Mouse (Mus musculus): ENCODE results near the gene Rabep1. TPM values are rescaled to one million over a fixed set of nuclear protein-coding genes. Genes with fewer than 3 reads are reported as not detected.
"Not testable (repeated sequence)": the region's sequence is repeated elsewhere in the genome, so short reads cannot be mapped to it uniquely, and the experiment has no call there.

Gene Rabep1
- polyA plus RNA-seq, 1 experiment from 2014 or later = 41.1 TPM

- no peak overlapping the region for H3K4me3 ChIP-seq (replicated peaks)
- ATAC-seq (ENCODE audit: insufficient read depth, low FRiP score, low read depth) = no peak
- no peak overlapping the region for H3K27ac ChIP-seq
- no peaks in the 10 kb centered on the region for H3K4me1 ChIP-seq
- no peak overlapping the region for H3K4me2 ChIP-seq
- H3K36me3 ChIP-seq = no peaks in the 10 kb centered on the region
- H3K9me3 ChIP-seq = no peaks in the 10 kb centered on the region
- no peaks in the 10 kb centered on the region for H3K27me3 ChIP-seq (replicated peaks)
- no peak overlapping the region for H3K9ac ChIP-seq
- 77% methylated on average over 3 of the region's 3 CpGs for WGBS
These were observed 10.7 kb upstream of the Rabep1 start for GRCm38 (mm10) chr11:70833831-70834230.

GRCm38 (mm10) chr11:70835381-70835831, 9.2 kb upstream of the Rabep1 start:
- Histone ChIP-seq H3K9me3 (no peaks in the 10 kb centered on the region), H3K9ac (no peak overlapping the region), H3K4me1 (no peaks in the 10 kb centered on the region), H3K4me2 (no peak overlapping the region), H3K27ac (no peak overlapping the region), H3K27me3 (replicated peaks) (no peaks in the 10 kb centered on the region), H3K36me3 (no peaks in the 10 kb centered on the region), H3K4me3 (replicated peaks) (no peak overlapping the region)
- no peak for ATAC-seq (ENCODE audit: insufficient read depth, low FRiP score, low read depth)
- 47% methylated on average over 6 of the region's 6 CpGs for WGBS

DNA sequence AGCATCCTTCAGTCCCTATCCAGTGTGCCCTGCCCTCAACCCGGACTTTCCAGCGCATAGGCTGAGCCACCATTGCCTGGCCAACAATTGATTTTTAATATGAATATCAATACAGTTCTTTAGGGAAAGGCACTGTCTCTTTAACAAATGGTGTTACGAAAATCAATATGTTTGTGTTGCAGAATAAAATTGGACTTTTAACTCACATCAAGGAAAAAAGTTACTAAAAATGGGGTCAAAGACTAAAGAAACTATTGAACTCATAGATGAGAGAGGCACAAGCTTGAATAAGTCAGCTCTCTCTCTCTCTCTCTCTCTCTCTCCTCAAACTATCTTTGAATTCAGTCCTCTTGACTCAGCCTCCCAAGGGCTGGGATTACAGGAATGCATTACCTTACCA, 7.5 kb upstream of the Rabep1 start:
- no peak overlapping the region for H3K4me2 ChIP-seq
- no peak for ATAC-seq (ENCODE audit: insufficient read depth, low FRiP score, low read depth)
- WGBS = 86% methylated on average over 3 of the region's 3 CpGs
- H3K9ac ChIP-seq = no peak overlapping the region
- H3K9me3 ChIP-seq = no peaks in the 10 kb centered on the region
- no peak overlapping the region for H3K4me3 ChIP-seq (replicated peaks)
- no peaks in the 10 kb centered on the region for H3K4me1 ChIP-seq
- H3K27ac ChIP-seq = no peak overlapping the region
- no peaks in the 10 kb centered on the region for H3K27me3 ChIP-seq (replicated peaks)
- H3K36me3 ChIP-seq = no peaks in the 10 kb centered on the region

GRCm38 (mm10) chr11:70838610-70839009, 6.0 kb upstream of the Rabep1 start:
- WGBS = 31% methylated on average over 2 of the region's 2 CpGs
- no peak overlapping the region for H3K9ac ChIP-seq
- H3K27me3 ChIP-seq (replicated peaks) = no peaks in the 10 kb centered on the region
- no peaks in the 10 kb centered on the region for H3K36me3 ChIP-seq
- no peak overlapping the region for H3K4me3 ChIP-seq (replicated peaks)
- H3K4me1 ChIP-seq = no peaks in the 10 kb centered on the region
- ATAC-seq (ENCODE audit: insufficient read depth, low FRiP score, low read depth) = no peak
- no peak overlapping the region for H3K4me2 ChIP-seq
- H3K9me3 ChIP-seq = no peaks in the 10 kb centered on the region
- no peak overlapping the region for H3K27ac ChIP-seq

DNA sequence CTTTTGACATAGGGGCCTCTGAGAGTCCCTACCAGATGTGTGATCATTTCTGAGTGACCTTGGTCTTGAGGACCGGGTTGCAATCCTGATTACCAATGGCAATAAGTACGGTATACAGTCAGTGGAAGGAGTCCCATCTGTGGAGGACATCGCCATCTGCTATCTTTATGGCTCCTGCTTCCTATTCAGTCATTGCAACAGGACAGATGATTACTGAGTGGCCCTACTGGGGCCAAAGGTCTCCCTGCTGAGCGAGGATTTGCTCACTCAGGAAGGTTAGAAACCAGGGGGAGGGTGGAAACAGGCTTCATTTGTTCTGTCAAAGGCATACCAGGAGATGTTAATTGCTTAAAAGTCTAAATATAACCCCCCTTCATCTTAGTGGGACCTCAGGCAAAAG, 1.6 kb upstream of the Rabep1 start:
- ATAC-seq (ENCODE audit: insufficient read depth, low FRiP score, low read depth) = no peak
- H3K4me3 ChIP-seq (replicated peaks) = no peak overlapping the region
- no peaks in the 10 kb centered on the region for H3K36me3 ChIP-seq
- peaks cover 6% of the 10 kb centered on the region; the same call in 1 of the 2 replicates for H3K4me1 ChIP-seq
- WGBS = 64% methylated on average over 4 of the region's 4 CpGs
- no peaks in the 10 kb centered on the region for H3K27me3 ChIP-seq (replicated peaks)
- H3K27ac ChIP-seq = no peak overlapping the region
- H3K9me3 ChIP-seq = no peaks in the 10 kb centered on the region
- H3K9ac ChIP-seq = no peak overlapping the region
- no peak overlapping the region for H3K4me2 ChIP-seq

DNA sequence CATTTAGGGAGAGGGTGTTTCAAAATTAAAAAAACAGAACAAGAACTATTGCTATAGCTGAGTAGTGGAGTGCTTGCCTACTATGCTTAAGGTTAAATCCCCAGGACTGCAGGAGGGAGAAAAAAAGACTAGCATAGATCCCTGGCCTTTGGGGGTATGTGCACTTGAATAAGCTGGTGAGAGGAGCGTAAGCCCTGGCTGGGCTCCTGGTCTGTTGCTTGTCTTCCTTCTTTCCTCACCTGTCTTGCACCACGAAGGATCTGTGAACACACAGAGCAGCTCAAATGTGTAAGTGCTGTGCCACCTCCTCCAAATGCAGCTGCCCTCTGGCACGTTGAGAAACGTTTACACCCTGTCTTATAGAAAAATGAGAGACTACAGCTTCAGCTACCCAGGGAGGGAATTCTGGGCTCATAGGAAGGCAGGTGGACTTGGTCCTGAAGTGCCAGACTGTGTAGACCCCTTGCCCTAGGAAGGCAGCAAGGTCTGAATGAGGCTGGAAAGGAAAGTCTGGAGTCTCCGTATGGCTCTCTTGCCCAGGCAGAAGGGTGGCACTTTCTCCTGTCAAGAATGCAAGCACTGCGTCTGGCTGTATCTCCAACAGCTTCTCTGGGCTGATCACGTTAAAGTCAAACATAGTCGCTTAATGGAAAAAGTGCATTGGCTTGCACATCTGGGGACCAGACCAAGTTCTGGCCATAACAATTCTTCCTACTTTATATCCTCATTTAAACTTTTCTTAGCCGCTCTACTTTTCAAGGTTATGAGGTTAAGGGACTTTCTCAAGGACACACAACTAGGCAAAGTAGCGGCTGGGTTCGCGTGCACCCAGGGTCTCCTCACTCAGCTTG, 652 bp upstream of the Rabep1 start:
- WGBS = 18% methylated on average over 12 of the region's 12 CpGs
- peak overlapping the region; percentile 91 for H3K4me3 ChIP-seq (replicated peaks)
- H3K27ac ChIP-seq = peak overlapping the region; percentile 27; the same call in 1 of the 2 replicates
- ATAC-seq (ENCODE audit: insufficient read depth, low FRiP score, low read depth) = peak; percentile 20; the same call in 1 of the 2 replicates
- H3K36me3 ChIP-seq = no peaks in the 10 kb centered on the region
- H3K27me3 ChIP-seq (replicated peaks) = no peaks in the 10 kb centered on the region
- H3K9ac ChIP-seq = no peak overlapping the region
- no peaks in the 10 kb centered on the region for H3K9me3 ChIP-seq
- H3K4me2 ChIP-seq = peak overlapping the region; percentile 80
- peaks cover 6% of the 10 kb centered on the region; the same call in 1 of the 2 replicates for H3K4me1 ChIP-seq

DNA sequence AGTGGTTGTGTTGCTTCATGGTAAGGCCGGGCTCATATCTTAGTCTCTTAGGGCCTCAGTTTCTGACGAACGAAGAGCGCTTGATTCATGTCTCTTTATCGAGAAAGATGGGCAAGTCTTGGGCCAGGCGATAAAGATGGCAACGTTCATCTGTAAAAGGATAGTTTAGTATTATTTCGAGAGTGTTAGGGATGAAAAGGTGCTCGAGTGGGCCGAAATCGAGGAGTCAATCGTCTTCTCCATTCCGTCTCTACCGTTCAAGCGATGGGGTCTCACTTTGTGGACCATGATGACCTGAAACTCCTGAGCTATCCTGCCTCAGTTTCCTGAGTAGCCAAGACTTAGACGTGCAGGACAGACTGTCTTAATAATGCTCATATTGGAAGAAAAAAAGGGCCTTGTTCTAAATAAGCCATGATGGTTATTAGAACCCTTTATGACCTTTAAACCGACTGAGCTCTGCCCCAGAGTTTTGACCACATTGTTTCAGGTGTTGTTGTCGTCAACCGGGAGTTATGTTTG, 940 bp downstream of the Rabep1 start:
- WGBS = 5% methylated on average over 19 of the region's 19 CpGs
- no peak for ATAC-seq (ENCODE audit: insufficient read depth, low FRiP score, low read depth)
- Histone ChIP-seq H3K4me3 (replicated peaks) (peak overlapping the region; percentile 91), H3K27ac (peak overlapping the region; percentile 67; the same call in 1 of the 2 replicates), H3K27me3 (replicated peaks) (no peaks in the 10 kb centered on the region), H3K4me2 (peak overlapping the region; percentile 80), H3K9me3 (no peaks in the 10 kb centered on the region), H3K36me3 (no peaks in the 10 kb centered on the region), H3K4me1 (peaks cover 8% of the 10 kb centered on the region; the same call in 1 of the 2 replicates), H3K9ac (peak overlapping the region; percentile 92)

DNA sequence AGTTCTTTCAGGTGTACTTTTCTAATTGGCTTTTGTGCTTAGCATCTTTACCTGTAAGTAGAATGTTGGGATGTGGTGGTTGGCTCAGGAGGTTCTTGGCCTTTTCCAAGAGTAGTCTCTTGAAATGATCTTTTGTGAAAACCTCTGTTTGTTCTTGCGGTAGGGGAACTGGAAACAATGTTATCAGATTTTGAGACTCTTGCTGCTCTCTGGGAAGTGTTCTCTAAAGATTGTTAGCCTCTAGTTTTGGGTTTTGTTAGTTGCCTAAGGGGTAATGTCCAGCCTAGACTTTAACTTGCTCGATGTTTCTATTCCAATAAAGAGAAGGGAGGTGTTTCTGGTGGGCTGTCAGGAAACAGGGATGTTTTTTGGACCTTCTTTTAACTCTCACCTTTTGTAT, 1.5 kb downstream of the Rabep1 start:
- Histone ChIP-seq H3K4me3 (replicated peaks) (peak overlapping the region; percentile 91), H3K9me3 (no peaks in the 10 kb centered on the region), H3K4me2 (peak overlapping the region; percentile 80), H3K36me3 (no peaks in the 10 kb centered on the region), H3K27me3 (replicated peaks) (no peaks in the 10 kb centered on the region), H3K27ac (no peak overlapping the region), H3K4me1 (peaks cover 8% of the 10 kb centered on the region; the same call in 1 of the 2 replicates), H3K9ac (no peak overlapping the region)
- WGBS = 44% methylated on average over 2 of the region's 2 CpGs
- ATAC-seq (ENCODE audit: insufficient read depth, low FRiP score, low read depth) = no peak

DNA sequence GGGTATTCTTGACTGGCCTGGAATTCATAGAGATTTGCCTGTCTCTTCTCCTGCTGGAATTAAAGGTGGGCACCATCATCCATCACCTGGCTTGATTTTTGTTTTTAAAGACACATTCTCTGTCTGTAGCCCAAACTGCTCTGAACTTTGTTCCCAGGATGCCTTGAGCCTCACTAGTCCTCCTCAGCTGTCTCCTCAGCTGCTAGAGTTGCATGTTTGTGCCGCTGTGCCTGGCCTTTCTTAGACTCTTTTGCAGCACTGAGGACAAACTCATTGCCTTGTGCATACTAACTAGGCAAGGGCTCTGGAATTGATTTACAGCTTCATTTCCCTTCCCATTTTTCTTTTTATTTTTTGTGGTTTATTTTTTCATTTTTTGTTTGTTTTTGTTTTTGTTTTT, 15.8 kb downstream of the Rabep1 start:
- WGBS = 88% methylated on average over 1 of the region's 1 CpGs
- Histone ChIP-seq H3K27ac (no peak overlapping the region), H3K9ac (no peak overlapping the region), H3K4me3 (replicated peaks) (no peak overlapping the region), H3K4me2 (no peak overlapping the region), H3K27me3 (replicated peaks) (no peaks in the 10 kb centered on the region), H3K36me3 (no peaks in the 10 kb centered on the region), H3K4me1 (no peaks in the 10 kb centered on the region), H3K9me3 (no peaks in the 10 kb centered on the region)
- no peak for ATAC-seq (ENCODE audit: insufficient read depth, low FRiP score, low read depth)

GRCm38 (mm10) chr11:70863204-70863603, 18.6 kb downstream of the Rabep1 start:
- H3K4me3 ChIP-seq (replicated peaks); H3K4me1 ChIP-seq; H3K9me3 ChIP-seq; H3K27me3 ChIP-seq (replicated peaks); ATAC-seq (ENCODE audit: insufficient read depth, low FRiP score, low read depth); H3K27ac ChIP-seq; H3K4me2 ChIP-seq; H3K9ac ChIP-seq; H3K36me3 ChIP-seq: not testable (repeated sequence)
- 81% methylated on average over 2 of the region's 2 CpGs for WGBS

GRCm38 (mm10) chr11:70865223-70865622, 20.6 kb downstream of the Rabep1 start:
- ATAC-seq (ENCODE audit: insufficient read depth, low FRiP score, low read depth) = no peak
- Histone ChIP-seq H3K9me3 (no peaks in the 10 kb centered on the region), H3K4me3 (replicated peaks) (no peak overlapping the region)

GRCm38 (mm10) chr11:70869263-70869662, 24.7 kb downstream of the Rabep1 start:
- H3K4me2 ChIP-seq = no peak overlapping the region
- WGBS = 84% methylated on average over 3 of the region's 3 CpGs
- ATAC-seq (ENCODE audit: insufficient read depth, low FRiP score, low read depth) = no peak
- no peaks in the 10 kb centered on the region for H3K27me3 ChIP-seq (replicated peaks)
- peaks cover 5% of the 10 kb centered on the region; the same call in 1 of the 2 replicates for H3K4me1 ChIP-seq
- no peak overlapping the region for H3K4me3 ChIP-seq (replicated peaks)
- no peak overlapping the region for H3K9ac ChIP-seq
- no peaks in the 10 kb centered on the region for H3K9me3 ChIP-seq
- no peak overlapping the region for H3K27ac ChIP-seq
- no peaks in the 10 kb centered on the region for H3K36me3 ChIP-seq

More at GRCm38 (mm10) chr11:70865223-70865622, 20.6 kb downstream of the Rabep1 start:
- H3K4me1 ChIP-seq = no peaks in the 10 kb centered on the region
- H3K9ac ChIP-seq = no peak overlapping the region
- H3K4me2 ChIP-seq = no peak overlapping the region
- no peaks in the 10 kb centered on the region for H3K36me3 ChIP-seq
- no peak overlapping the region for H3K27ac ChIP-seq
- 74% methylated on average over 2 of the region's 2 CpGs for WGBS
- H3K27me3 ChIP-seq (replicated peaks) = no peaks in the 10 kb centered on the region

All from stomach, embryonic 15.5 days (tissue).